Mouse (Mus musculus) thymus, adult 2 months (tissue): ENCODE results near the gene Gm5294.

Experiments used
- CTCF ChIP-seq: fragments of 200-500 bp; IDR thresholded peaks from 2 replicates; pipeline ENCODE4 v1.5.1; 2012; ENCODE audit warnings: mild to moderate bottlenecking, control low read depth, low read length, moderate library complexity, borderline replicate concordance; ENCODE audit not compliant: control insufficient read depth, poor library complexity, insufficient read depth; ENCODE audit errors: extremely low read depth
- POLR2A ChIP-seq: fragments of 200-500 bp; IDR thresholded peaks from 2 replicates; pipeline ENCODE4 v1.6.1; 2012; ENCODE audit warnings: mild to moderate bottlenecking, low read length, control low read depth, moderate library complexity; ENCODE audit not compliant: control insufficient read depth, poor library complexity, insufficient read depth; ENCODE audit errors: extremely low read depth

GRCm38 (mm10) chr5:138787648-138788047, 32.2 kb upstream of the Gm5294 start:
- TF ChIP-seq CTCF (no peak), POLR2A (no peak)
